Mouse (Mus musculus) embryo, embryonic 10 days (tissue): ENCODE results near the gene Agbl4.

Experiments used
- DNase-seq: peaks from one replicate; pipeline ENCODE4 v3.0.0-alpha.2; 2015; ENCODE audit warnings: low spot score

Gene Agbl4

DNA sequence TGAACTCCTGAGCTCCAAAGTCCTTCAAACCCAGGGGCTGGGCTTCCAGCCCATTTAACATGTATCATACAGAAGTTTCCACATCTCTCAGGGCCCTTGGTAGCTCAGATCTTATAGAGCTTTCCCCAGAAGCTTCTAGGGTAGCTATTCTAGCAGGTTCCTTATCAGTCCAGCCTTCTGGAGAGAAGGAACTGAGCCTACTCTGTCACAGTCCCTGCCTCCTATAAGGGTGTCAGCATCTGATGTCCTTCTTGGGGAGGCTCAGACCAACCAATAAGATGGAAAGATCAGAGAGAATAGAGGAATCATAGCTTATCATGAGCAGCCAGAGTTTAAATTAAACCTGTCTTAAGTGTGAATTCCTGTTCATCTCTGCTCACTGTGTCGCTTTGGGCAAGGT, 1269.3 kb downstream of the Agbl4 start:
- DNase-seq = no peak

DNA sequence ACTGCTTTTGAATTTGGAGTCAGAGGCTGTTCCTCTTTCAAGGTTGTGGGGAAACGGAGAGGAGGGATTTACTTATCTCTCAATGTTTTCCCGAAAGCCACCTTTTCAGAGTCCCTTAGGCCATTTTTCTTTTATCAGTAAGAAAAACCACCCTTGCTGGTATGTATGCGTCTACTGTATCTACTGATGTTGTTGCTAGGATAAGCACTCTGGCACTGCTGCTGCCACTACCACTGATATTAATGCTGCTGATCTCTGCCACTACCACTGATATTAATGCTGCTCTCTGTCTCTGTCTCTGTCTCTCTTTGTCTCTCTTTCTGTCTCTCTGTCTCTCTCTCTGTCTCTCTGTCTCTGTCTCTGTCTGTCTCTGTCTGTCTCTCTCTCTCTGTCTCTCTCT, 1271.9 kb downstream of the Agbl4 start:
- no peak for DNase-seq

DNA sequence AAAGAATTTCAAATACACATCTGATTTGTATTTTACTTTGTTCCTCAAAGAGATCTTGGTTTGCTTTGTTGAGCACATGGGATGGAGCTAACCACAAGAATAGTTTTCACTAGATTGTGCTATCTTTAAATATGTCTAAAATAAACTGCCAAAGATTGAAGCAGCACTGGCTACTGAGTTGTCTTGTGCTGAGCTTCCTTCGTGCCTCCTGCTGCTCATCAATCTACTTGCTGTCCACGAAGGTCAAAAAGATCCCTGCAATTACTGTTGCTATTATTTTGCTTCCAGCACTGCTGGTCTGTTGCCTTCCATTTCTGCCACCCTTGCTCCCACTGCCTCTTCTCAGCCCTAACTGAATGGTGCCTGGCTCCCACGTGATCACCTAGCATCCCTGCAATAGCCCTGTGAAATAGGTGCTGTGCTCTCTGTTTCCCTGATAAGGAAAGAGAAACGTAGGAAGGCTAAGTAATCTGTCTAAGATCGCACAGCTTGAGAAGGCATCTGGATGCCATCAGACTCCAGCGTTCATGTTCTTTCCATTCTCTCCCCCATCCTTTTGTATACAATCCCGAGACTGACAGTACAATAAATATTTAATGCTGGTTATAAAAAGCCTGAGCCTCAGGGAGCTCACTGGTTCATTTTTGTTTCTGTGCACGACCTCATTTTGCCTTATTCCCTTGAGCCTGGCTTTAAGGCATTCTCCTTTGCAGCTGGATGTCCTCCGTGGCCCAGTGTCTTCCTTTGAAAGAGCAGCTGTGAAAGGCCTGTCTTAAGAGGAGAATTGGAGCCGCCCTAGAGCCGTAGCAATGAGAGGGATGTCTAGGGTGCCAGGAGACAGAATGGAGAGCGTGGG, 1273.3 kb downstream of the Agbl4 start:
- peak; percentile 19 for DNase-seq

DNA sequence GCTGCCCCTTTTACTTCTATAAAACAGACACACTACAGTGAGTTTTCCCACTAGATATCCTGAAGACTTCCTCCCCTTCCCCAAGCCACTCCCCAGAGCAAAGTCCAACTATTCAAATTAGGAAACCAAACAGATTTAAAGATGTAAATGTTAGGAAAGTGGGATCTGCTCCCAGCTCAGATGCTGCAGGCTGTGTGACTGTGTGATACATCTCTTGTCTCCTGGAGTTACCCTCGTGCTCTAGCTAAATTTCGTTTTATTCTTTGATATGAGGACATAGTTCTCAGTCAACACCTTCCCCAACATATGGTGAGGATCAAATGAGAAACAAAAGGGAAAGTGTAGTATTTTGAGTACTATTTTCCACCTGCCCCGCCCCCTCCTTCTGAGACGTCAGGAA, 1274.0 kb downstream of the Agbl4 start:
- DNase-seq = no peak

DNA sequence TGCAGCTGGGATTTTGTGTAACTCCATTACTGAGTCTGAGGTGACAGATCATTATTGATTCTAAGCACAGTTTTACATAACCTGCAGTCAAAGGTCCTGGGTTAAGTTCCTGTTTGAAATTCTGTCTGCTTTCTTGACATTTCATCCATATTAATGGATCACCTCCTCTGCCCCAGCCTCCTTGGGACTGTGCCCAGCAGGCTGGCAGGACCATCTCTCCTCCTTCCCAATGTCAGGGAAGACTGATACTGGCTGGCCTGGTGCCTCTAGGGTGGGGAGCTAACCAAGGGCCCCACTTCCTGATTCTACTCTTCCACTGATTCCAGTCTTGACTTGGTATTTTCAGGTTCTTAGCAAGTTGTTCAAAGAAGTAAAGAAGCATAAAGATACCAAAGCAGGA, 1276.4 kb downstream of the Agbl4 start:
- no peak for DNase-seq

DNA sequence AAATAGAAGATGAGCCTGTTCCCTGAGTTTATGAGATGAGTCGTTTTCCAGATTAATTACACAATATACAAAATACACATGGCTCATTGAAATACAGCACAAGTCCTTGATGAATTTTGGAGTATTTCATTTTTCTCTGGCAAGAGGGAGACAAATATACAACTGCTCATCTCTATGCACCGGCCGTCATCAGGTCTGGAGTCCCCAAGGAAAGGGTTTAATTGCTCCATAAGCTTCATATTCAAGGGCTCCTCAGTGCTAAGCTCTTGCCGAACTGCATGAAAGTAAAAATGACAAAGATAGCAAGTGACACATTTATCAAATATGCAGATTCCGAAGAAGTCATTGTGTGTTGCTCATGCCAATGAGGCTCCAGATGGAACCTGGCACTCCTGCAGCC, 1284.5 kb downstream of the Agbl4 start:
- DNase-seq = no peak

DNA sequence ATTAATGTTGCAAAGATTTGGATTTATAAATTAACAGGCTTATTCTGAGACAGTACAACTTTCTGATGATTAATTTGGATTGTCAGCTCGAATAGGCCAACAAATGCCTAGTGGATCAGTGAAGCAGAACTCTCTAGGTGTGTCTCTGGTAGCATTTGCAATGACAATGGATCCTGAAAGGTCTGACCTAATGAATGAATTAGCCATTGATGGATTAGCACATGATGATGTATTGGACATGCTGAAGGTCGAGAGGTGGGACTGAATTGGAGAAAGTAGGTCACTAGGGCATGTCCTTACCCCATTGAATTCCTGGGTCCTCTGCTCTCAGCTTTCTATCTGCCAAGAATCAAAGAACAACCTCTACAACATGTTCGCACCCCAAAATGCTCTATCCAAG, 1285.3 kb downstream of the Agbl4 start:
- DNase-seq = no peak

DNA sequence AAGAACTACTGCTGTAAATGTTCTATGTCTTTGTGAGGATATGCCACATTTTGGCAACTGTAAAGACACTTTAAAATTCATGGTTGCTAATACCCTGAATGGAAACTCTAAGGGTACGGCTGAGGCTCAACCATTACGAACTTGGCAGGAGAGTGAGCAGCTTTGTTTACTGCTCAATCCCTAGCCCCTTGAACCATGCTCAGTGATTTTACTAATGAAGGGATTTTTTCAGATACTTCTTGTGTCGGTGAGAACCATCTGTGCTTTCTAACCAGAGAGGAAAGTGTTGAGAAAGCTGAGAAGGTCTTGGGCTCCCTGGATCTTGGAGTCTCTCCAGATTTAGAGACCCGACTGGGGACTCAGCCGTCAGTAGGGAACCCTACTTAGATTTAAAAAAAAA, 1286.4 kb downstream of the Agbl4 start:
- DNase-seq = no peak

DNA sequence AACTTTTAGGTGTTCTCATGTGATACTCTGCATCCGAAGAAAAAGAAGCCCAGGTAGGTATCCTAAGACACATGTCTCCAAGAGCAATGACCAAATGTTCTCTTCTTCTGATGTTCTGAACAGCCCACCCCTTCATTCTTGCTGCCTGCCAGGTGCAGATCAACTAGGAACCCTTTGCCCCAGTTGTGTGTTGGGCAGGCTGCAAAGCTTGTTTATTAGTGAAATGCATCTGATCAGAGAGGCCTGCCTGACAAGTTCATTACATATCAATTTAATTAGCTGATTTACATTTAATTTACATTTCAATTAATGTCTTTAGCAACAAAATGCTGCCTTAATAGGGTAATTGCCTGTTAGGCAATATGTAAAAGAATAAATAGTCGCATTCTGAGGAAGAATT, 1288.5 kb downstream of the Agbl4 start:
- no peak for DNase-seq

DNA sequence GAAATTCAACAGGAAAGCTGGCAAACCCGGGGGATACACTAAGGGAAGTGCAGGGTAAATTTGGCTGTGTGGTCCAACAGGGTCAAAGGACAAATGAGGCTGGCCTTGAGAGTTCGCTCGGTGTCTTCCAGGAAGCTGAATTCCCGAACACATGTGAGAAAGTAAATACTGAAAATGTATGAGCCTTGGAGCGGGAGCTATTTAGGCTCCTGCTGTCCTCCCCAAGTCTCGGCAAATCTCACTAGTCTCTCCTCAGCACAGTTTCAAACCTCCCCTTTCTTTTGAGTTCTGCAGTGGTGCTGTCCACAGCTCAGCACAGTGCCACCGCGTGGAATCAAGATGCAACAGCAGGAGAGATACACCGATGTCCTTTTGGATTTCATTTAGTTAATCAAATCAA, 1289.5 kb downstream of the Agbl4 start:
- peak; percentile 86 for DNase-seq

DNA sequence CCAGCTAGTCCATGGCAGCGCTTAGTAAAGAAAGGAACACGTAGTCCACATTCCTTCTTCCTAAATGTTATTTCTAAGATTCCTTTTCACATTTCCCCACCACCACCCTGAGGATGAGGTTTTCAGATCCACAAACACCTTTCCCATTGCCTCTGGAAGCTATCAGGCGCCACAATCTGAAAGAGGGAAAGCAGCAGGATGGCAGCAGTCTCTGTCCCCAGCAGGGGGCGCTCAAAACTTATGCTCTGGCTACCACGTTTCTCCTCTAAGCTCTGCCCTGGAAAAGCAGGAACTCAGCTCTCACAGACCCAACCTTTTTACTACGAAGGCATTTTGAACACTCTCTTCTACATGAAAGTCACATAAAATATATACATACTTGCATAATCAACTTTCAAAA, 1290.2 kb downstream of the Agbl4 start:
- DNase-seq = peak; percentile 87

DNA sequence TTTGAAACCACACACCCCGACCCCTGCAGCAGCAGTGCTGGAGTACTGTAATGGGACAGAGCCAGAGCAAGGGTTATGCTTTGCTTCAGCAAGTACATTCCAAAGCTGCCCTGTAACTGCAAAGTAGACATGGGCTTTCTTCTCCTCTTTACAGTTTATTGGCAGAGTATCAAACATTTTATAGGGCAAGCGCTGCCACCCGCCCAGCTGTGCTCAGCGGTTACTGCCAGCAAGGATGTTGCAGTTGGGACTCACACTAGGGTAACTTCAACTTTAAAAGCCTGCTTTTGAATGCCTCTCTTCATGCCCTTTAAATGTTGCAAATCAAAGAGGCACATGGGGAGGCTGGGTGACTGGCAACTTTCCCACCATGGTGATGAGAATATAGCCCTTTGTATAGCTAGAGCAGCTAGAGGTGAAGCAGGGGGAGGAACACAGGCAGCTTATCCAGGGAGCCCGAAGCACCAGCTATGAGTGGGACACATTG, 1293.6 kb downstream of the Agbl4 start:
- DNase-seq = no peak

DNA sequence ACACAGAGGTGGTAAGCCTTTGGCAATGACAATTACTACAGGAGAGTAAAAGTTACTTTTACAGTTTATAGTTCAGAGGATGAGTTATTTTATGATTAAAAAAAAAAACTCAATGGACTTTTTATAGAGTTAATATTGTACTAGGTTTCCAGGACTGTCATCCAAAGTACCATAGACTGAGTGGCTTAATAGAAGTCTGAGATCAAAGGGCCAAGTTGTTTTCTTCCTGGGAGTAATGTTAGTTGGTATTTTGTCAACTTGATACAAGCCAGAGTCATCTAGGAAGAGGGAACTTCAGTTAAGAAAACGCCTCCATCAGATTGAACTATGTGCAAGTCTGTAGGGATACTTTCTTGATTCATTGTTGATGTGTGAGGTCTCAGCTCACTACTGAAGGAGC, 1303.9 kb downstream of the Agbl4 start:
- no peak for DNase-seq

DNA sequence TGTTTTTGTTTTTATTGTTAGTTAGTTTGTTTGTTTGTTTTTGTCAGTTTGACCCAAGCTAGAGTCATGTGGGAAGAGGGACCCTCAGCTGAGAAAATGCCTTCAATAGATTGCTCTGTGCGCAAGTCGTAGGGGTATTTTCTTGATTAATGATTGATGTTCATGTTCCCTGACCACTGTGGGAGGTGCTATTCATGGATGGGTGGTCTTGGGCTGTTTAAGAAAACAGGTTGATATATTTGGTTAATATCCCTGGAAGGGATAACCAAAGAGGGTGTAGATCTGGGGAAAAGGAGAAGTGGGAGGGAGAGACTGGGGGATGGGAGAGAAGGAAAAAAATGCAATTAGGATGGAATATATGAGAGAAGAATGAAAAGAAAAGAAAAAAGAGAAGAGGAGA, 1306.7 kb downstream of the Agbl4 start:
- DNase-seq = no peak

DNA sequence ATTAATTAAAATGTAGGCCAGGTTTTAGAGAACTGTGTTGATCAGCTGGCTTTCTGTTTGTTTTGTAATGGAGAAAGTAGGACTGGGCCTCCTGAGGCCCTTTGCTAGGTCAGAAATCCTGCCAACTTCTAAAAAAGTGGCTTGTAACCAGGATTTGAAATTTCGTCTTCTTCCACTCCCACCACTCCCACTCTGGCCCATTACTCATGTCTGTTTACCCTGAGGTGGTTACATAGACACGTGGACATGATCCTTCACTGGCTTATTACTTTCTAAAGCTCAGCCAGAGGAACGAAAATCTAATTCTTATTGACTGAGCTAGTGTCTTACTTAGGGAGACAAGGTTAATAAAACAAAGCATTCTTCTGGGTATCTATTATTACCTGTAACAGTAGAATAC, 1307.5 kb downstream of the Agbl4 start:
- no peak for DNase-seq
